Mouse (Mus musculus) right cerebral cortex, adult 18-20 months (tissue): ENCODE data around the gene A4gnt.

Experiments used
- DNase-seq: peaks from one replicate; pipeline ENCODE4 v3.0.0; 2022; ENCODE audit warnings: mixed read lengths

Gene A4gnt

GRCm38 (mm10) chr9:99636776-99637175 lies 24.5 kb downstream of the A4gnt start:
- DNase-seq, result no peak

GRCm38 (mm10) chr9:99637227-99637626 lies 24.9 kb downstream of the A4gnt start:
- no peak for DNase-seq

- no peak for DNase-seq
Measured at GRCm38 (mm10) chr9:99637736-99638135, 25.4 kb downstream of the A4gnt start.

- no peak for DNase-seq
Measured at GRCm38 (mm10) chr9:99639957-99640356, 27.7 kb downstream of the A4gnt start.

GRCm38 (mm10) chr9:99645416-99645815 lies 33.1 kb downstream of the A4gnt start:
- no peak for DNase-seq

GRCm38 (mm10) chr9:99646102-99646501 lies 33.8 kb downstream of the A4gnt start:
- DNase-seq, result no peak

GRCm38 (mm10) chr9:99660756-99661155 lies 48.5 kb downstream of the A4gnt start:
- no peak for DNase-seq

GRCm38 (mm10) chr9:99661606-99662166 lies 49.4 kb downstream of the A4gnt start:
- no peak for DNase-seq

- peak; percentile 57 for DNase-seq
Measured at GRCm38 (mm10) chr9:99662406-99662805, 50.1 kb downstream of the A4gnt start.

GRCm38 (mm10) chr9:99662887-99663286 lies 50.6 kb downstream of the A4gnt start:
- no peak for DNase-seq

- DNase-seq, result no peak
Measured at GRCm38 (mm10) chr9:99667596-99667995, 55.3 kb downstream of the A4gnt start.

- no peak for DNase-seq
Measured at GRCm38 (mm10) chr9:99671603-99672002, 59.3 kb downstream of the A4gnt start.
